Mouse (Mus musculus): Measurements from ENCODE around the gene Nrp2.
A peak's percentile ranks its signal among the peaks of the same experiment; 100 is the strongest.

Nrp2 gene

GRCm38 (mm10) chr1:62704889-62705516 is 1.9 kb downstream of the Nrp2 start:
- DNase-seq = no peak

- DNase-seq = peak; percentile 50
These were observed 2.5 kb downstream of the Nrp2 start for GRCm38 (mm10) chr1:62705517-62705981.

- DNase-seq = peak; percentile 74
These were observed 3.3 kb downstream of the Nrp2 start for GRCm38 (mm10) chr1:62706085-62707021.

- peak; percentile 37 for DNase-seq
These were observed 4.2 kb downstream of the Nrp2 start for GRCm38 (mm10) chr1:62707101-62707912.

- DNase-seq = no peak
These were observed 5.1 kb downstream of the Nrp2 start for GRCm38 (mm10) chr1:62707913-62708860.

GRCm38 (mm10) chr1:62709770-62710335 is 6.8 kb downstream of the Nrp2 start:
- DNase-seq = no peak

GRCm38 (mm10) chr1:62713021-62713676 is 10.1 kb downstream of the Nrp2 start:
- no peak for DNase-seq

GRCm38 (mm10) chr1:62715004-62715403 is 11.9 kb downstream of the Nrp2 start:
- DNase-seq = no peak

GRCm38 (mm10) chr1:62715692-62716091 is 12.6 kb downstream of the Nrp2 start:
- DNase-seq = no peak

- no peak for DNase-seq
These were observed 13.9 kb downstream of the Nrp2 start for GRCm38 (mm10) chr1:62716836-62717478.

- DNase-seq = peak; percentile 49
These were observed 14.6 kb downstream of the Nrp2 start for GRCm38 (mm10) chr1:62717552-62718236.

- no peak for DNase-seq
These were observed 15.1 kb downstream of the Nrp2 start for GRCm38 (mm10) chr1:62718237-62718571.

GRCm38 (mm10) chr1:62718750-62719149 is 15.7 kb downstream of the Nrp2 start:
- DNase-seq = no peak

- DNase-seq = no peak
These were observed 16.7 kb downstream of the Nrp2 start for GRCm38 (mm10) chr1:62719770-62720169.

GRCm38 (mm10) chr1:62720176-62720575 is 17.1 kb downstream of the Nrp2 start:
- no peak for DNase-seq

- no peak for DNase-seq
These were observed 17.9 kb downstream of the Nrp2 start for GRCm38 (mm10) chr1:62720727-62721705.

GRCm38 (mm10) chr1:62721706-62722187 is 18.7 kb downstream of the Nrp2 start:
- DNase-seq = no peak

- no peak for DNase-seq
These were observed 19.4 kb downstream of the Nrp2 start for GRCm38 (mm10) chr1:62722526-62722925.

- DNase-seq = no peak
These were observed 20.8 kb downstream of the Nrp2 start for GRCm38 (mm10) chr1:62723891-62724290.

All from right cerebral cortex, postnatal 25 days (tissue).